Mouse (Mus musculus) heart, adult 2 months (tissue): Measurements from ENCODE around the gene Azin2.

Experiments used
- CTCF ChIP-seq: fragments of 200-600 bp; IDR thresholded peaks from 2 replicates; pipeline ENCODE4 v1.8.1; 2022; ENCODE audit warnings: antibody characterized with exemption, mild to moderate bottlenecking, moderate library complexity
- POLR2A ChIP-seq: fragments of 200-500 bp; IDR thresholded peaks from 2 replicates; pipeline ENCODE4 v1.6.1; 2011; ENCODE audit warnings: mild to moderate bottlenecking, low read depth, low read length, control low read depth; ENCODE audit not compliant: insufficient read depth

- TF ChIP-seq CTCF (no peak), POLR2A (no peak)
Observed at GRCm38 (mm10) chr4:128913794-128914193, 48.4 kb downstream of the Azin2 start.
